Mouse (Mus musculus) neural tube, embryonic 14.5 days (tissue): ENCODE results near the gene Klf16. TPM values are rescaled to one million over a fixed set of nuclear protein-coding genes. Genes with fewer than 3 reads are reported as not detected.
A peak's percentile ranks its signal among the peaks of the same experiment; 100 is the strongest.
"Not testable (repeated sequence)": the region's sequence is repeated elsewhere in the genome, so short reads cannot be mapped to it uniquely, and the experiment has no call there.

Source experiments
- ATAC-seq: fragments of 200-750 bp; cut with Nextera tagmentation; 2 replicates; pipeline ENCODE4 v1.8.0; 2017; ENCODE audit warnings: low read depth, mild to moderate bottlenecking, moderate TSS enrichment, moderate library complexity
- H3K27ac ChIP-seq: fragments of 300-500 bp; sonication (generic); 2 replicates; pipeline ENCODE4 v1.5.1; 2014; ENCODE audit warnings: low read depth, mild to moderate bottlenecking, control low read depth, low read length, moderate library complexity, mixed read lengths
- H3K27me3 ChIP-seq: fragments of 300-500 bp; sonication (generic); 2 replicates; pipeline ENCODE4 v1.6.1; 2014; ENCODE audit warnings: low read length; ENCODE audit not compliant: control insufficient read depth, insufficient read depth
- H3K36me3 ChIP-seq: fragments of 300-500 bp; sonication (generic); 2 replicates; pipeline ENCODE4 v1.6.1; 2014; ENCODE audit warnings: low read length, mixed read lengths; ENCODE audit not compliant: control insufficient read depth, insufficient read depth
- H3K4me1 ChIP-seq: fragments of 300-500 bp; sonication (generic); 2 replicates; pipeline ENCODE4 v1.6.1; 2014; ENCODE audit warnings: low read length; ENCODE audit not compliant: control insufficient read depth, insufficient read depth
- H3K4me2 ChIP-seq: fragments of 300-500 bp; sonication (generic); 2 replicates; pipeline ENCODE4 v1.6.1; 2014; ENCODE audit warnings: mild to moderate bottlenecking, low read depth, low read length, control low read depth
- H3K4me3 ChIP-seq: fragments of 300-500 bp; sonication (generic); 2 replicates; pipeline ENCODE4 v1.5.1; 2014; ENCODE audit warnings: low read depth, low read length, control low read depth, mixed read lengths
- H3K9ac ChIP-seq: fragments of 300-500 bp; sonication (generic); replicated peaks from 2 replicates; pipeline ENCODE4 v1.6.1; 2014; ENCODE audit warnings: low read depth, mild to moderate bottlenecking, control low read depth, low read length, mixed read lengths
- H3K9me3 ChIP-seq: fragments of 300-500 bp; sonication (generic); 2 replicates; pipeline ENCODE4 v1.6.1; 2016; ENCODE audit warnings: low read length; ENCODE audit not compliant: control insufficient read depth
- WGBS: fragments of 180-500 bp; shearing (Covaris S2); extraction: QIAGEN DNeasy Blood & Tissue Kit; methylation state at CpG from one replicate; pipeline ENCODE4 v1.1.7; 2014; 5-methylcytosine and 5-hydroxymethylcytosine counted together
- polyA plus RNA-seq: library from polyadenylated mRNA; unstranded; fragments of >200 nt; fragmentation: Nextera tagmentation; extraction: Ambion mirVana; gene quantifications from 2 replicates; pipeline ENCODE4 v1.2.1, GENCODE M21; 2014

Klf16 gene
- polyA plus RNA-seq, 1 experiment from 2014 or later = 4.8 TPM

DNA sequence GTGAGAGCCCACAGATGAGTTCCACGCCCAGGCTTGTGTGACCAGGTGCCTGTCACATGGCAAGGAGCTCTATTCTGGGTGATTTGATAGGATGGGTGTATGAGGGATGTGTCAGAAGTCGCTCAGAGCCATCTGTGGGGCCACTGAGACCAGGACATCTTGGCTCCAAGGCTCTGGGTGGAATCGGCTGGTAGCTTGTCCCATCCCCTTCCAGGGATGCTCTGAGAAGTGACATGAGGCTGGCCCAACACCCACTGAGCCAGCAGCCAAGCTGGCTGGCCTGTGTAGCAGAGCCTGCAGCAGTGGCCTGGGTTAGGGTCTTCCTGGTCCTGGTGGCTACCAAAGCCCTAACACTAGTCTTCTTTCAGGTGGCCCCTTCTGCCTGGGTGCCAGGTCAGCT is 31.3 kb upstream of the Klf16 start:
- Histone ChIP-seq H3K36me3 (peaks cover 29% of the 10 kb centered on the region), H3K4me3 (no peak overlapping the region), H3K9ac (no peak overlapping the region), H3K4me2 (no peak overlapping the region), H3K27ac (no peak overlapping the region), H3K4me1 (peaks cover 9% of the 10 kb centered on the region), H3K9me3 (no peaks in the 10 kb centered on the region), H3K27me3 (no peaks in the 10 kb centered on the region)
- whole genome bisulfite sequencing = 95% methylated on average over 3 of the region's 3 CpGs
- no peak for ATAC-seq

DNA sequence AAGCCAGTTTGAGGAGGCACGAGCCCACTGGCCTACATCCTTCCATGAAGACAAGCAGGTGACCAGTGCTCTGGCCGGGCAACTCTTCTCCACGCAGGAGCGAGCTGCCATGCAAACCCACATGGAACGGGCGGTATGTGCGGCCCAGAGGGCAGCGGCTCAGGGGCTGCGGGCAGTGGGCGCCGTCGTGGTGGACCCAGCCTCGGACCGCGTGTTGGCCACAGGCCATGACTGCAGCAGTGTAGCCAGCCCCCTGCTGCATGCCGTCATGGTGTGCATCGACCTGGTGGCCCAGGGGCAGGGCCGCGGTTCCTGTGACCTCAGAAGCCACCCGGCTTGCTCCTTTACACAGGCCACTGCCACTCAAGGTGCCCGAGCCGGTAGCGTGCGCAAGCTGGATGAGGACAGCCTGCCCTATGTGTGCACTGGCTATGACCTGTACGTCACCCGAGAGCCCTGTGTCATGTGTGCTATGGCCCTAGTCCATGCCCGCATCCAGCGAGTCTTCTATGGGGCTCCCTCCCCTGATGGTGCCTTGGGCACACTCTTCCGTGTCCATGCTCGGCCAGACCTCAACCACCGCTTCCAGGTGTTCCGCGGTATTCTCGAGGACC is 29.7 kb upstream of the Klf16 start:
- no peak for ATAC-seq
- H3K27me3 ChIP-seq = no peaks in the 10 kb centered on the region
- 97% methylated on average over 34 of the region's 34 CpGs for WGBS
- no peak overlapping the region for H3K4me2 ChIP-seq
- H3K4me1 ChIP-seq = peaks cover 10% of the 10 kb centered on the region
- H3K4me3 ChIP-seq = no peak overlapping the region
- no peak overlapping the region for H3K27ac ChIP-seq
- no peak overlapping the region for H3K9ac ChIP-seq
- no peaks in the 10 kb centered on the region for H3K9me3 ChIP-seq
- peaks cover 22% of the 10 kb centered on the region for H3K36me3 ChIP-seq

DNA sequence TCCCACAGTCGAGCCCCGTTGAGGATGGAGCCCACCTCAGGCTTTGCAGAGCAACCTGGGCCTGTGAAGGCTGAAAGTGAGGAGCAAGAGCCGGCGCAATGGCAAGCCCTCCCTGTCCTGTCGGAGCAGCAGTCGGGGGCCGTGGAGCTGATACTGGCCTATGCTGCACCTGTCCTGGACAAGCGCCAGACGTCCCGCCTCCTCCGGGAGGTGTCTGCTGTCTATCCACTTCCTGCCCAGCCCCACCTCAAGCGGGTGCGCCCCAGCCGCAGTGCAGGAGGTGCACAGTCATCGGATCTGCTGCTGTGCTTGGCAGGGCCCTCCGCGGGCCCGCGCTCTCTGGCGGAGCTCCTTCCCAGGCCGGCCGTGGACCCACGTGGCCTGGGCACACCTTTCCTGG is 29.2 kb upstream of the Klf16 start:
- H3K27ac ChIP-seq = no peak overlapping the region
- H3K36me3 ChIP-seq = peaks cover 22% of the 10 kb centered on the region
- ATAC-seq = no peak
- 93% methylated on average over 23 of the region's 23 CpGs for WGBS
- H3K9ac ChIP-seq = no peak overlapping the region
- no peaks in the 10 kb centered on the region for H3K27me3 ChIP-seq
- H3K4me1 ChIP-seq = peaks cover 10% of the 10 kb centered on the region
- H3K9me3 ChIP-seq = no peaks in the 10 kb centered on the region
- H3K4me2 ChIP-seq = no peak overlapping the region
- no peak overlapping the region for H3K4me3 ChIP-seq

DNA sequence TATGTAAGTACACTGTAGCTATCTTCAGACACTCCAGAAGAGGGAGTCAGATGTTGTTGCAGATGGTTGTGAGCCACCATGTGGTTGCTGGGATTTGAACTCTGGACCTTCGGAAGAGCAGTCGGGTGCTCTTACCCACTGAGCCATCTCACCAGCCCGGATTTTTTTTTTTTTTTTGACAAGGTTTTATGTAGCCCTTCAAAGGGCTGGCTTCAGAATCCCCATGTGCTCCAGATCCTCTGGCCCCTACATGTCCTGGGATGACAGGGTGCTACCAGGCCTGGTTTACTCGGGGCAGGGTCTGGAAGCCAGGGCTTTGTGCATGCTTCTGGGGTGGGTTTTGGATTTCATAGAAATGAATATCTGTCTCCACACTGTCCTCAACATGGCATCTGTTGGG is 28.6 kb upstream of the Klf16 start, which contains the start of gene Gm49322:
Gene Gm49322 (plus strand): TSS at position 301 of the 400 bp plus-strand sequence.
- H3K27ac ChIP-seq, H3K9ac ChIP-seq, H3K4me3 ChIP-seq, H3K27me3 ChIP-seq, ATAC-seq, H3K9me3 ChIP-seq, H3K4me2 ChIP-seq: not testable (repeated sequence)
- Histone ChIP-seq H3K36me3 (peaks cover 22% of the 10 kb centered on the region), H3K4me1 (peaks cover 10% of the 10 kb centered on the region)
- 90% methylated on average over 3 of the region's 4 CpGs for WGBS

DNA sequence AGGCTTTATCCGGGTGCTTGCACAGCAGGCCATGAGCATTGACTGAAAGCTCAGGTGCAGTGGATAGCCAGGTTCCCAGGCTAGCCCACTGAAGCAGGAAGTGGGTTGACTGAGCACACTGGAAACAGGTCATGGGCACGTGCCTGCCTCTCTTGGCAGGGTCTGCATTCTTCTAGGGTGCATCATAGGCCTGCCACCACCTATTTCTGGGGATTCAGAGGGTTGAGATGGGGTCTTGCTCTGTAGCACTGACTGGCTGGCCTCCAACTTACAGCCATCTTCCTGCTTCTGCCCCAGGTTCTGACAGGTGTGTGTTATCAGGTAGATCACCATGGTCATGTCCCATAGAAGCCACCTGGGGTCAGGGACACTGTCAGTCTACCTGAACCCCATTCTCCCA is 27.9 kb upstream of the Klf16 start:
- ATAC-seq = no peak
- Histone ChIP-seq H3K4me3 (no peak overlapping the region), H3K27ac (no peak overlapping the region), H3K9ac (no peak overlapping the region), H3K4me2 (no peak overlapping the region), H3K36me3 (peaks cover 22% of the 10 kb centered on the region), H3K27me3 (no peaks in the 10 kb centered on the region), H3K4me1 (peaks cover 10% of the 10 kb centered on the region), H3K9me3 (no peaks in the 10 kb centered on the region)
- WGBS = 93% methylated on average over 2 of the region's 2 CpGs

DNA sequence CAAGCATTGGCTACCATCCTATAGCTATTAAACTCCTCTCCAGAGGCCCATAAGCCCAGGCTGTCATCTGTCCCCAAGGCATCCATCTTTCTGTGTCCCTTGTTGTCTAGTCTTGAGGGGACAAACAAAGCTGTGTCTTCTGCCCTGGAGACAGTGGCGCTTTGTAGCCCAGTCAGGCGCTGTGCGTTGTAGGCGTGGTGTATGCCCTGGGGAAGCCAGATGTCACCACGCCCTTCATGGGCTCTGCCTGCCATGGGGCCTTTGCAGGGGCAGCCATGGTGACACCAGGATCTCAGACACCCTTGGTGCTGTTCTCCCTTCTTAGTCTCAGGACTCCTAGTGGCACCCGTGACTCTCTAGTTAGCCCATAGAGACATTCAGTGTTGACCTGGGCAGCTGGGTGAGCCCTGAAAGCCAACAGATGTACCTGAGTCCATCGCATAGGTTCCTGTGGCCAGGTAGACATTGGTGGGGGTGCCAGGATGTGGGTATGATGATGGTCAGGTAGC is 26.9 kb upstream of the Klf16 start:
- peaks cover 10% of the 10 kb centered on the region for H3K4me1 ChIP-seq
- H3K4me2 ChIP-seq = peak overlapping the region; percentile 83; the same call in 1 of the 2 replicates
- ATAC-seq = no peak
- peak overlapping the region; percentile 43 for H3K9ac ChIP-seq
- H3K36me3 ChIP-seq = peaks cover 16% of the 10 kb centered on the region
- H3K27ac ChIP-seq = no peak overlapping the region
- H3K9me3 ChIP-seq = no peaks in the 10 kb centered on the region
- no peaks in the 10 kb centered on the region for H3K27me3 ChIP-seq
- WGBS = 83% methylated on average over 7 of the region's 7 CpGs
- H3K4me3 ChIP-seq = peak overlapping the region; percentile 52

DNA sequence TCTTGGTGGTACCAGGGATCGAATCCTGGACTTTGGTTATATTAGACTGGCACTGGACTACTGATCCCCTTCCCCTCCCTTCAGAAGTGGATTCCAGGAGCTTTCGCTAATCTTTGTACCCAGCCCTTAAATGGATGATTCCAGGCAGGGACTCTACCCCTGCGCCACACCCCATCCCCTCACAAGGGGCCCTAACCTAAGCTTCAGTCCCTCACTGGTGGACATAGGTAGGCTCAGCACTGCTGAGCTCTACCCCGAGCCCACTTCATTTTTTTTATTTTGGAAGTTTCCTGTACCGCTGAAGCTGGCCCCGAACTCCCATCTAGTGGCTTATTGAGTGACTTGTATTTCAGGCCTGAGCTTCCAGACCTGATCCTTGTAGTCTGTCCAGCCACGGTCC is 26.2 kb upstream of the Klf16 start:
- Histone ChIP-seq H3K9ac (peak overlapping the region; percentile 43), H3K4me2 (peak overlapping the region; percentile 83), H3K9me3 (no peaks in the 10 kb centered on the region), H3K4me1 (peaks cover 10% of the 10 kb centered on the region), H3K27ac (peak overlapping the region; percentile 78), H3K27me3 (no peaks in the 10 kb centered on the region), H3K4me3 (peak overlapping the region; percentile 52), H3K36me3 (peaks cover 9% of the 10 kb centered on the region)
- 27% methylated on average over 7 of the region's 7 CpGs for WGBS
- ATAC-seq = peak; percentile 15

DNA sequence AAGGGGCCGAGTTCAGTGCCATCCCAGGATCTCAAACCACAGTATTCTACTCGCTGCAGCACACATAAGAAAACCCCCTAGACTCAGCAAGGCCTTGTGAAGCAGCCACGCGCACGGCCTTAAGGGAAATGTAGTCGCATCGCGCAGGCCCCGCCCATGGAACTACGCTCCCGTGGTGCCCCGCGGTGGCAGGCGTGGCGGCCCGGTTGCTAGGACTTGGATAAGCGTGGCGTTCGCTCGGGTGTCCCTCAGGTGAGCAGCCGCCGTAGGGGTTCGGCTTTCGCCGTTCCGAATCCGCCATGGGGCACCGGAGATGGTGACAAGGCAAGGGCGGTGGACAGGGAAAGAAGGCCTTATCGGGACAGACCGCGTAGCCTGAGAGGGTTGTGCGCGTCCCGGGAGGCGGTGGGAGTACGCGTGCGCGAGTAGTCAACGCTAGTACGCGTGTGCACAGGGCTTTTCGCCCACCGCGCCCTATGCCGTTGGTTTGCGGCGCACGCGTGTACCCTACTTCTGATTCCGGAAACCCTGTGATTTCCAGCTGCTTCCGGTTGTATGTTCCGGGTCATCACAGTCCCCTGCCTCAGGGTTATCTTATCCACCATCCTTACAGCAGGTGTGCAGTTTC is 25.7 kb upstream of the Klf16 start, which contains the start of the genes Scamp4 and Adat3:
Gene Scamp4 (plus strand): TSS at position 175 of the 628 bp plus-strand sequence.
Gene Adat3 (plus strand): TSS at position 183 of the 628 bp plus-strand sequence.
- H3K9ac ChIP-seq = peak within 1 kb of the TSS; percentile 43
- H3K27ac ChIP-seq = peak within 1 kb of the TSS; percentile 78
- H3K36me3 ChIP-seq = peaks cover 9% of the 10 kb centered on the region
- peak; percentile 95 for ATAC-seq
- H3K4me1 ChIP-seq = peaks cover 10% of the 10 kb centered on the region
- H3K4me3 ChIP-seq = peak within 1 kb of the TSS; percentile 52
- H3K9me3 ChIP-seq = no peaks in the 10 kb centered on the region
- under 1% methylated on average over 53 of the region's 54 CpGs for WGBS
- no peaks in the 10 kb centered on the region for H3K27me3 ChIP-seq
- H3K4me2 ChIP-seq = peak within 1 kb of the TSS; percentile 83

DNA sequence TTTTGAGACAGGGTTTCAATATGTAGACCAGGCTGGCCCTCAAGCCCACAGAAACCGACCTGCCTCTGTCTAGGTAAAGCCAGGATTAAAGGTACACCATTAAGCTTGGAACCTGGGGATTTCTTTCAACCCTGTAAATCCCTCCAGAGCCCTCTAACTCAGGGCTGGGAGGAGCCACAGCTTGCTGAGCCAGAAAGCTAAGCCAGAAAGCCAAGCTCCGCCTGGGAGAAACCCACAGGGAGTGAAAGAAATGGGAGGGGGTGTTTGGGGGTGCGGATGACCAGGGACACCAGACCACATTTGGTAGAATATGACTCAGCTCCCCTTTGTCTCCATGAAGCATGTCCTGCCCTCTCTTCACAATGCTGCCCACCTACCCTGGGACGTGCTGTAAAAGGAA is 19.2 kb upstream of the Klf16 start:
- H3K36me3 ChIP-seq = no peaks in the 10 kb centered on the region
- no peak overlapping the region for H3K9ac ChIP-seq
- H3K4me1 ChIP-seq = no peaks in the 10 kb centered on the region
- no peak overlapping the region for H3K27ac ChIP-seq
- WGBS = 46% methylated on average over 4 of the region's 4 CpGs
- no peaks in the 10 kb centered on the region for H3K27me3 ChIP-seq
- ATAC-seq = no peak
- H3K4me2 ChIP-seq = no peak overlapping the region
- no peaks in the 10 kb centered on the region for H3K9me3 ChIP-seq
- no peak overlapping the region for H3K4me3 ChIP-seq
